Mouse (Mus musculus): ENCODE data around the gene Gm20509.
"Not testable (repeated sequence)": the region's sequence is repeated elsewhere in the genome, so short reads cannot be mapped to it uniquely, and the experiment has no call there.

The Gm20509 gene

DNA sequence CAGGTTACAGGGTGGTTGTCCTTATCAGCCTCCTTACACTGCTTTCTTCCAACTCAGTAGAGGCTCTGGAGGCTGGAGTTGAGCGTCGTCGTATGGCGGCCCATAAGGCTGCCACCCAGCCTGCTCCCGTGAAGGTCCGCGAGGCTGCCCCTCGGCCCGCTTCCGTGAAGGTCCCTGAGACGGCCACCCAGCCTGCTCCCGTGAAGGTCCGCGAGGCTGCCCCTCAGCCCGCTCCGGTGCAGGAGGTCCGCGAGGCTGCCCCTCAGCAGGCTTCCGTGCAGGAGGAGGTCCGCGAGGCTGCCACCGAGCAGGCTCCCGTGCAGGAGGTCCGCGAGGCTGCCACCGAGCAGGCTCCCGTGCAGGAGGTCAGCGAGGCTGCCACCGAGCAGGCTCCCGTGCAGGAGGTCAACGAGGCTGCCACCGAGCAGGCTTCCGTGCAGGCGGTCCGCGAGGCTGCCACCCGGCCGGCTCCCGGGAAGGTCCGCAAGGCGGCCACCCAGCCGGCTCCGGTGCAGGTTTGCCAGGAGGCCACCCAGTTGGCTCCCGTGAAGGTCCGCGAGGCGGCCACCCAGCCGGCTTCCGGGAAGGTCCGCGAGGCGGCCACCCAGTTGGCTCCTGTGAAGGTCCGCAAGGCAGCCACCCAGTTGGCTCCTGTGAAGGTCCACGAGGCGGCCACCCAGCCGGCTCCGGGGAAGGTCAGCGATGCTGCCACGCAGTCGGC lies 1.0 kb downstream of the Gm20509 start:
- DNase-seq, result peak; percentile 25

DNA sequence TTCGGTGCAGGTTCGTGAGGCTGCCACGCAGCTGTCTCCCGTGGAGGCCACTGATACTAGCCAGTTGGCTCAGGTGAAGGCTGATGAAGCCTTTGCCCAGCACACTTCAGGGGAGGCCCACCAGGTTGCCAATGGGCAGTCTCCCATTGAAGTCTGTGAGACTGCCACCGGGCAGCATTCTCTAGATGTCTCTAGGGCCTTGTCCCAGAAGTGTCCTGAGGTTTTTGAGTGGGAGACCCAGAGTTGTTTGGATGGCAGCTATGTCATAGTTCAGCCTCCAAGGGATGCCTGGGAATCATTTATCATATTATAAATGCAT lies 1.6 kb downstream of the Gm20509 start:
- DNase-seq, result no peak

DNA sequence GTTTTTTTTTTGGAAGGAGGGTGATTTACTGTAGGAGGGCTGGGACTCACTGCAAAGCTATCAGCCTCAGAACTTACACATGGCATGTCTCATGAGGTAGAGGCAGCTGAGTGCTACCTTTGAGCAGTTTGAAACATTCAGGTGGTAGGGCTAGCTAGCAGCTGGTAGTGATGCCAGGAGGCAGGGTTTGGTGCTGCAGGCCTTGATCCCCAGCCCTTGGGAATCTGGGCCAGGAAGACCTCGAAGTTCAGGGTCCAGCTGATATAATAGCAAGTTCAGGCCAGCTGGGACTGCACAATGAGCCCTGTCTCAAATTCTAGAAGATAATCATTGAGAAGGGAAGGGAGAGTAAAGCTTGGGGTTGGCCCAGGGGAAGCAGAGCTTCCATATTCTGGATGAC lies 2.9 kb downstream of the Gm20509 start:
- no peak for DNase-seq

- DNase-seq, result no peak
Measured at GRCm38 (mm10) chr9:73105771-73106170, 3.5 kb downstream of the Gm20509 start.

- DNase-seq, result peak; percentile 91
Measured at GRCm38 (mm10) chr9:73112919-73113906, 10.9 kb downstream of the Gm20509 start, which contains the start of gene Rsl24d1. Gene Rsl24d1, plus strand, starts transcription at chr9:73113426.

DNA sequence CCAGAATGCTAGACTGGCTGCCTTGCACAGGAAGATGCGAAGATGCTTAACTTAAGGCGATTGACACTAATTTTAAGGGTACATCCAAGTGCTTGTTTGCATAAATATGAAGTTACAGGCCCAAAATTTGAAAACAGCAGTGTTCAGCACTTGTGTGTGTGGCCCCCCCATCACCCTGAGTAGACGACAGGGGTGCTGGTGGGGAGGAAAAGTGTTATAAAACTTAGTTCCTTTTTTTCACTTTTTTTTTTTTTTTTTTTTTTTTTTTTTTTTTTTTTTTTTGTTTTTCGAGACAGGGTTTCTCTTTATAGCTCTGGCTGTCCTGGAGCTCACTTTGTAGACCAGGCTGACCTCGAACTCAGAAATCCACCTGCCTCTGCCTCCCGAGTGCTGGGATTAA lies 14.4 kb downstream of the Gm20509 start:
- DNase-seq, result not testable (repeated sequence)

DNA sequence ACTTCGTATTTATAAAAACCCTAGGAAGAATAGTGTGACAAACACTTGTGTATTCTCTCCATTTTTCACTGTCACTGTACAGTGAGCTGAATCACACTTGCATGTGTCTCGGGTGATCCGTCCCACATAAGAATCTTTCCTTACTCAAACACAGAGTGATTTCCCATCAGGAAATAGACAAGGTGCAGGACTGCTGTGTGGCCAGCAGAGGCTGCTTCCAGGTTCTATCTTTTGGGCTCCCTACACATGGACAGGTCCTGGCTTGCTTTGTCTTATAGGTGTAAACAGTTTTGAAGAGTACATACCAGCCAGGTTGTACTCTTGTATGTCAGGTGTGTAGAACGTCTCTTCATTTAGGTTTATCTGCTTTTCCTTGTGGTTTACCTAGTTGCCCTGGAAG lies 15.7 kb downstream of the Gm20509 start:
- DNase-seq, result no peak

DNA sequence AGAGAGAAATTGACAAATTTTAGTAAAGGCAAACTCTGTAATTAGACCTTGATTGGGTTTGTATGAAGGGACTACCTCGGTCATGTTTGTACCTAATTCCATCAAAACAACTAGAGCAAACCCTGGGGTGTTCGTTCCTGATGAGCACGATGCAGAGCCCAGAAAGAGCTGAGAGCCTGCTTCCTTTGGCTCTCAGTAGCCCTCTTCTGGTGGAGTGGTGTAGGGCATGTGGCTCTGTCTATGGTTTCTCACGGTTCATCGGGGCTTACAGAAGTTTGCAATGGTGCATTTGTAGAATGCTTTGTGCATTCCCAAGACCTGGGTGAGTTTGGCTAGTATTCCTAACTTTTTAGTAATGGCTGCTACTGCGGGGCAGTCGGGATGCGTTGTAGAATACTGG lies 19.5 kb downstream of the Gm20509 start:
- DNase-seq, result no peak

GRCm38 (mm10) chr9:73125043-73125570 lies 22.8 kb downstream of the Gm20509 start:
- no peak for DNase-seq

GRCm38 (mm10) chr9:73127457-73127856 lies 25.2 kb downstream of the Gm20509 start:
- no peak for DNase-seq

- DNase-seq, result no peak
Measured at GRCm38 (mm10) chr9:73129875-73130274, 27.6 kb downstream of the Gm20509 start.

DNA sequence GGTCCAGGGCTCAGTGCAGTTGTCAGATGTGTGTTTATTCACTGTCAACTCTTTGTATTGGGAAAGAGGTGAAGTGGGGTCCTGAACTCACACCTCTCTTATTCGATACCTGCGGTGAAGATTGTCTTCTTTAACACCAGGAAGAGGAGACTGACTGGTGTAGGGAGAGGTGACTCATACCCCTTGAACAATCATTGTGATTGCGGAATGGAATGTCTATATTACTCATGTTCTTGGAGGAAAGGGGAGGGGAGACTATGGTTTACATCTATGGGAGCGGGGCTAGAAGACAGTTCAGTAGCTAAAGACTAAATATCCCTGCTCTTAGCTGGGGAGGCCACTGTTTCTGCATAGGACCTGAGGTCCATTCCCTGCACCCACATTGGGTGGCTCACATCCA lies 28.3 kb downstream of the Gm20509 start:
- no peak for DNase-seq

DNA sequence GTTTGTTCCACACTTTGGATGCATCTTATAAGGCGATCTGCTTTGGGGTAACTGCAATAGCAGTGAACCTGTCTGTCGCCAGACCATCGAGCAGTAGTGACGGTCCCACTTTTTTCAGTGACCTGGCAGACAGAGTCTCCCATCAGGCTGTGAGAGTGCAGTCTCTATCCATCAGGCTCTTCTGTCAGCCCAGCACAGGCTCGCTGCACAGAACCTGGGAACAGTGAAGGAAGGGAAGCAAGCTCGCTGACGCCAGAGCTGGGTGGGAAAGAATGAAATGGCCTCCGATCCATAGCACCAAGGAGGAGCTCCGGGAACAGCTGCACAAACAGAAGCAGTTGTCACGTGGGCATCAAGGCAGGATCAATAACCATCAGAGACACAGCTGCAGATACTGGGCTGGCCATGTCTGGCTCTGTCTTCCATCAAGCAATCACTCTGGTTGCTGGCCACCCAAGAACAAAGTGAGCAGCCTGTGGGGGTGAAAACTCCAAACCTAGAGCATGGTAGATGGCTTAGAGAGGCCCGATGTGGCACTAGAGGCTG lies 35.1 kb downstream of the Gm20509 start:
- DNase-seq, result no peak

DNA sequence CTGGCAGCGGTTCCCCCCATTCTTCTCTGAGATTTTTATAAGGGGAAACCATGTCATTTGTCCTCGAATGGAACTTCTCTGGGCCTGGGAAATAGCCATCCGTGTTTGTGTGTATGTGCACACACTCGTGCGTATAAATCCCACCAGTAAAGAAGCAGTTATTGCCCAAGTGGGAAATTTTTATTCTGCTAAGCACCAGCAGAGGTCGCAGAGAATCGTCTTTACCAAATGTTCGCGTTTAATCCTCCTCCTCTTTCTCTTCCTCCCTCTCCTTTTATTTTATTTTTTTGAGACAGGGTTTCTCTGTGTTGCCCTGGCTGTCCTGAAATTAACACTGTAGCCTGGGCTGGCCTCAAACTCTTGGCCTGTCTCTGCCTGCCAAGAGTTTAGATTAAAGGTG lies 52.1 kb downstream of the Gm20509 start:
- DNase-seq, result no peak

DNA sequence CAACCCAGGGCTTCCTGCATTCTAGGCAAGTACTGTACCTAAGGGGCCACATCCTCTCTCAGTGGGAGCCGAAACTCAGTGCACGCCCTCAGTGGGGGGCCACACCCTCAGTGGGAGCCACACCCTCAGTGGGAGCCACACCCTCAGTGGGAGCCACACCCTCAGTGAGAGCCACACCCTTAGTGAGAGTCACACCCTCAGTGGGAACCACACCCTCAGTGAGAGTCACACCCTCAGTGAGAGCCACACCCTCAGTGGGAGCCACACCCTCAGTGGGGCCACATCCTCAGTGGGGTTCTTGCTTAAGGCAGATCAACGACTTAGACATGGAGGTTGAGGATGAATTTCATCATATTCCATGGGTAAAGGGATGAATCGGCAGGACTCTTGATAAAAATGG lies 55.7 kb downstream of the Gm20509 start:
- DNase-seq, result no peak

DNA sequence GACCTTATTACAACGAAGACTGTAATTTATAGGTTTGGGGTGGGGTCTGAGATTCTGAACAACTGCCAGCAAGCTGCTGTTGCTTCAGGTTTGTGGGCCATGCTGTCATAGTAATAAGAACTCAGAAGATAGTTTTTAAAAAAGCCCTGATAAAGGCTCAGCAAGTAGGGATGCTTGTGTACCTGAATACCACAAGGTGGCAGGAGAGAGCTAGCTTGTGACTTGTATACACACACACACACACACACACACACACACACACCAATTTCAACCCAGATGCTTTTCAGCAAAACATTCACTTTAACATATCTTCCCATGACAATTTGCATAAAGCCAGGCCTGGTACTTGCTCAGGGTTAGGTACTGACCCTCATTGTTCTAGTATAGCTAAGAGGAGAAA lies 57.0 kb downstream of the Gm20509 start:
- DNase-seq, result no peak

DNA sequence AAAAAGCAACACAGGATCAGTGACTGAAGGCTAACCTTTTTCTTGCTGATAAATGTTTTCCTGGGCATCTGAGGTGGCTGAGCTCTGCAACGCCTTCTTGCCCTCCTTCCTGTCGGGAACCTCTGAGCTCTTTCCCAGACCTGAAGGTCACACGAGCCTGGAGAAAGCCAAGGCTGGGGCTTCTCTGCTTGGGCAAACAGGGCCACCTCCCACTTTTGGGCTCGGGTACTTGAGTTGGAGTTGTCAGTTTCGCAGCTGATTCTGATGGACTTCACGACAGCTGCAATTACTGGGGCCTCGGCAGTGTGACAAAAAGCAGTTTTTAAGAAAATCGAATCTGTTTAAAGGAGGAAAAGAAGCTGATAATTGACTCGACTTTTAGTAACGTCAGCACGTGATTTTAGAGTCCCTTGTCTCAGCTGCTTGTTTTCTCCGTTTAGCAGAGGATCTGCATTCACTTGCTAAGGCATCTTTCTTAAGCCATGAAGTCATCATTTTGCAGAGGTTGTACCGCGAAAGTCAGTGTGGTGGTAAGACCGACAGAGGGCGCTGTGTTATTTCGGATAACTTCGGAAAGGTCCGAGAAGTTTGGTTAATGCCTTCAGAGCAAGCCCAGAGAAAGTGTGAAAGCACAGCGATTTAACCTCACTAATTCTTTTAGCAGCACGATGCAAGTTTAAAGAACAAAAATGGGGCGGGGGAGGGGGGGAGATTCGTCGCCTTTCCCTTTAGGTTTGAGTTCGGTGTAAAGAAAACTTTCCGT lies 60.5 kb downstream of the Gm20509 start:
- DNase-seq, result peak; percentile 34

DNA sequence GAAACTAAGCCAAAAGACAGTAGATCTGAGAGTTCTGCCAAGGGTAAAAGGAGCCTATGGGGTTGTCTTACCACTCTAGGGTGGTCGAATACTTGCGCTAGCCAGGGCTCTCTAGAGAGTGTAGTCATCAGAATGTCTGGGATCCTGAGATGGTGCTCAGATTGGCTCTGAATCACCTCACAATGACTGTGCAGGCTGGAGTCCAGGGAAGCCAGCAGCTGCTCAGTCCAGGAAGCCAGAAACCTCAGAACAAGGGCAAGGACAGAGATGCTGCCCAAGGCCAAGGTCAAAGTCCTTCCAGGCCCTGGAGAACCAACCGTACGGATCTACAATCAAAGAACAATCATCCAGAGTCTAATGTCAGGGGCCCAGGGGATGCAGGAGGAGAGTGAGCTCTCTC lies 63.4 kb downstream of the Gm20509 start:
- no peak for DNase-seq

All from kidney, adult 11 months (tissue).